Mouse (Mus musculus) liver, embryonic 14.5 days (tissue): ENCODE data around the gene Btbd35f1. TPM values are rescaled to one million over a fixed set of nuclear protein-coding genes. Genes with fewer than 3 reads are reported as not detected.
"Not testable (repeated sequence)": the region's sequence is repeated elsewhere in the genome, so short reads cannot be mapped to it uniquely, and the experiment has no call there.

Source experiments
- ATAC-seq: fragments of 200-750 bp; cut with Nextera tagmentation; 2 replicates; pipeline ENCODE4 v1.8.0; 2017; ENCODE audit warnings: moderate number of reproducible peaks, mild to moderate bottlenecking, moderate library complexity; ENCODE audit not compliant: insufficient read depth
- DNase-seq, 3 experiments: peaks; one replicate each; pipeline ENCODE4 v3.0.0-alpha.2; 2012 to 2013; ENCODE audit warnings: low read depth in 3 of 3, low spot score in 3 of 3
- H3K27ac ChIP-seq: fragments of 300-500 bp; sonication (generic); 2 replicates; pipeline ENCODE4 v1.5.1; 2014; ENCODE audit warnings: moderate library complexity, mild to moderate bottlenecking, control low read depth, inconsistent platforms
- H3K27me3 ChIP-seq: fragments of 300-500 bp; sonication (generic); 2 replicates; pipeline ENCODE4 v1.6.1; 2014; ENCODE audit warnings: mild to moderate bottlenecking, low read length, moderate library complexity; ENCODE audit not compliant: control insufficient read depth, insufficient read depth
- H3K36me3 ChIP-seq: fragments of 300-500 bp; sonication (generic); replicated peaks from 2 replicates; pipeline ENCODE4 v1.6.1; 2014; ENCODE audit warnings: low read depth; ENCODE audit not compliant: control insufficient read depth, insufficient read depth
- H3K4me1 ChIP-seq, 2 experiments: fragments of 200-500 bp in 1 of 2; fragments of 300-500 bp in 1 of 2; sonication (generic) in 1 of 2; replicated peaks; 2 replicates each; pipeline ENCODE4 v1.6.1; 2012 to 2014; ENCODE audit warnings: antibody characterized with exemption in 1 of 2, inconsistent platforms in 1 of 2, low read length in 1 of 2; ENCODE audit not compliant: control insufficient read depth in 2 of 2, insufficient read depth in 2 of 2
- H3K4me2 ChIP-seq: fragments of 300-500 bp; sonication (generic); 2 replicates; pipeline ENCODE4 v1.6.1; 2014; ENCODE audit warnings: low read depth, mild to moderate bottlenecking, control low read depth, moderate library complexity
- H3K4me3 ChIP-seq, 2 experiments: fragments of 200-500 bp in 1 of 2; fragments of 300-500 bp in 1 of 2; sonication (generic) in 1 of 2; 2 replicates each; pipeline ENCODE4 v1.5.1; 2012 to 2014; ENCODE audit warnings: low read depth in 2 of 2, low read length in 2 of 2, mild to moderate bottlenecking in 2 of 2, control low read depth in 1 of 2, inconsistent platforms in 1 of 2, moderate library complexity in 1 of 2; ENCODE audit not compliant: insufficient read depth in 1 of 2
- H3K9ac ChIP-seq: fragments of 300-500 bp; sonication (generic); replicated peaks from 2 replicates; pipeline ENCODE4 v1.6.1; 2014; ENCODE audit warnings: mild to moderate bottlenecking, control low read depth, moderate library complexity
- H3K9me3 ChIP-seq: fragments of 300-500 bp; sonication (generic); 2 replicates; pipeline ENCODE4 v1.6.1; 2016; ENCODE audit warnings: low read length, mixed read lengths; ENCODE audit not compliant: control insufficient read depth
- WGBS: fragments of 180-500 bp; shearing (Covaris S2); extraction: QIAGEN DNeasy Blood & Tissue Kit; methylation state at CpG from one replicate; pipeline ENCODE4 v1.1.7; 2014; ENCODE audit not compliant: insufficient replicate concordance; 5-methylcytosine and 5-hydroxymethylcytosine counted together
- polyA plus RNA-seq, 2 experiments: library from polyadenylated mRNA; depleted of rRNA in 1 of 2; stranded (reverse) in 1 of 2; unstranded in 1 of 2; fragments of >200 nt; fragmentation: Nextera tagmentation in 1 of 2; extraction: Ambion mirVana in 1 of 2; gene quantifications; 2 replicates each; pipeline versions ENCODE4 v1.2.1 to v1.2.3; 2012 to 2014

Gene Btbd35f1
- not detected in 2 replicates for polyA plus RNA-seq (2012; rRNA removed)
- polyA plus RNA-seq (2014; fragmentation: Nextera tagmentation; extraction: Ambion mirVana): not detected in 2 replicates

- not testable (repeated sequence) for H3K27me3 ChIP-seq, H3K4me2 ChIP-seq, H3K4me3 ChIP-seq, H3K36me3 ChIP-seq, H3K9ac ChIP-seq, H3K9me3 ChIP-seq, H3K27ac ChIP-seq, DNase-seq, ATAC-seq, H3K4me1 ChIP-seq
- no CpG with 5 or more reads among the region's 3 CpGs for WGBS
Observed at GRCm38 (mm10) chrX:32559755-32560154, at the start of gene Btbd35f1. TSS of gene Btbd35f1 (plus strand) at chrX:32560055.

- H3K4me3 ChIP-seq, DNase-seq, H3K27ac ChIP-seq: not testable (repeated sequence)
Observed at GRCm38 (mm10) chrX:32590878-32591542, 31.2 kb downstream of the Btbd35f1 start.

GRCm38 (mm10) chrX:32601008-32601407, 41.2 kb downstream of the Btbd35f1 start:
- DNase-seq, H3K4me2 ChIP-seq, H3K4me3 ChIP-seq, H3K9me3 ChIP-seq, H3K4me1 ChIP-seq, H3K36me3 ChIP-seq, H3K27ac ChIP-seq, H3K27me3 ChIP-seq, H3K9ac ChIP-seq, ATAC-seq: not testable (repeated sequence)
- 67% methylated on average over 1 of the region's 2 CpGs for WGBS

More at GRCm38 (mm10) chrX:32590878-32591542, 31.2 kb downstream of the Btbd35f1 start:
- not testable (repeated sequence) for H3K36me3 ChIP-seq, H3K27me3 ChIP-seq, H3K4me2 ChIP-seq, ATAC-seq, H3K9me3 ChIP-seq, H3K9ac ChIP-seq, H3K4me1 ChIP-seq
- 70% methylated on average over 1 of the region's 1 CpGs for WGBS

- H3K27me3 ChIP-seq, DNase-seq, H3K9me3 ChIP-seq, H3K4me1 ChIP-seq, H3K4me2 ChIP-seq, H3K4me3 ChIP-seq, H3K27ac ChIP-seq, H3K36me3 ChIP-seq, H3K9ac ChIP-seq, ATAC-seq: not testable (repeated sequence)
- 44% methylated on average over 3 of the region's 3 CpGs for WGBS
Observed at GRCm38 (mm10) chrX:32601425-32601824, 41.6 kb downstream of the Btbd35f1 start.

Other genes starting within 250 kb of the Btbd35f1 start
- not detected in 2 replicates for gene Gm5926, start 90.7 kb downstream of the Btbd35f1 start, polyA plus RNA-seq (2012; rRNA removed)
- not detected in 2 replicates for gene Gm5926, start 90.7 kb downstream of the Btbd35f1 start, polyA plus RNA-seq (2014; fragmentation: Nextera tagmentation; extraction: Ambion mirVana)
- gene Btbd35f21, start 166.1 kb downstream of the Btbd35f1 start, polyA plus RNA-seq (2012; rRNA removed): not detected in 2 replicates
- gene Btbd35f21, start 166.1 kb downstream of the Btbd35f1 start, polyA plus RNA-seq (2014; fragmentation: Nextera tagmentation; extraction: Ambion mirVana): not detected in 2 replicates